Mouse (Mus musculus): ENCODE data around the gene Ggta1. TPM values are rescaled to one million over a fixed set of nuclear protein-coding genes. Genes with fewer than 3 reads are reported as not detected.

Ggta1 gene
- polyA plus RNA-seq, 1 experiment from 2014 or later: 16.4 TPM

GRCm38 (mm10) chr2:35499474-35499873, 36.4 kb upstream of the Ggta1 start:
- Histone ChIP-seq H3K4me1 (ENCODE audit: insufficient read depth) (peaks cover 17% of the 10 kb centered on the region), H3K36me3 (ENCODE audit: insufficient read depth) (no peaks in the 10 kb centered on the region), H3K27ac (ENCODE audit: low read depth) (no peak overlapping the region), H3K4me2 (no peak overlapping the region), H3K9ac (no peak overlapping the region), H3K9me3 (ENCODE audit: low read depth, low read length) (no peaks in the 10 kb centered on the region), H3K27me3 (ENCODE audit: insufficient read depth, low read length) (no peaks in the 10 kb centered on the region), H3K4me3 (ENCODE audit: low read depth, low read length) (no peak overlapping the region)
- DNase-seq (no peak), ATAC-seq (ENCODE audit: insufficient read depth) (no peak)
- no peak for TF ChIP-seq CTCF (IDR thresholded peaks at IDR 0.05; ENCODE audit: low read depth)
- WGBS: 53% methylated on average over 7 of the region's 7 CpGs

- WGBS: 78% methylated on average over 3 of the region's 3 CpGs
- H3K9ac ChIP-seq: no peak overlapping the region
- H3K4me2 ChIP-seq: no peak overlapping the region
- H3K4me3 ChIP-seq (ENCODE audit: low read depth, low read length): no peak overlapping the region
- no peak for ATAC-seq (ENCODE audit: insufficient read depth)
- no peaks in the 10 kb centered on the region for H3K27me3 ChIP-seq (ENCODE audit: insufficient read depth, low read length)
- no peak for DNase-seq
- no peaks in the 10 kb centered on the region for H3K36me3 ChIP-seq (ENCODE audit: insufficient read depth)
- H3K27ac ChIP-seq (ENCODE audit: low read depth): no peak overlapping the region
- H3K4me1 ChIP-seq (ENCODE audit: insufficient read depth): peaks cover 12% of the 10 kb centered on the region
- no peaks in the 10 kb centered on the region for H3K9me3 ChIP-seq (ENCODE audit: low read depth, low read length)
- TF ChIP-seq CTCF (IDR thresholded peaks at IDR 0.05; ENCODE audit: low read depth): no peak
These were observed 35.9 kb upstream of the Ggta1 start for GRCm38 (mm10) chr2:35498961-35499360.

GRCm38 (mm10) chr2:35497662-35498196, 34.7 kb upstream of the Ggta1 start:
- 64% methylated on average over 2 of the region's 2 CpGs for WGBS
- Histone ChIP-seq H3K4me2 (no peak overlapping the region), H3K36me3 (ENCODE audit: insufficient read depth) (no peaks in the 10 kb centered on the region), H3K27ac (ENCODE audit: low read depth) (no peak overlapping the region), H3K9ac (no peak overlapping the region), H3K4me3 (ENCODE audit: low read depth, low read length) (no peak overlapping the region), H3K9me3 (ENCODE audit: low read depth, low read length) (no peaks in the 10 kb centered on the region), H3K27me3 (ENCODE audit: insufficient read depth, low read length) (no peaks in the 10 kb centered on the region), H3K4me1 (ENCODE audit: insufficient read depth) (no peaks in the 10 kb centered on the region; the same call in 1 of the 2 replicates)
- no peak for TF ChIP-seq CTCF (IDR thresholded peaks at IDR 0.05; ENCODE audit: low read depth)
- DNase-seq (no peak), ATAC-seq (ENCODE audit: insufficient read depth) (no peak)

GRCm38 (mm10) chr2:35496279-35497013, 33.4 kb upstream of the Ggta1 start:
- no peak for DNase-seq
- WGBS: 44% methylated on average over 5 of the region's 5 CpGs
- Histone ChIP-seq H3K4me3 (ENCODE audit: low read depth, low read length) (no peak overlapping the region), H3K27me3 (ENCODE audit: insufficient read depth, low read length) (no peaks in the 10 kb centered on the region), H3K36me3 (ENCODE audit: insufficient read depth) (no peaks in the 10 kb centered on the region), H3K9me3 (ENCODE audit: low read depth, low read length) (no peaks in the 10 kb centered on the region), H3K9ac (no peak overlapping the region), H3K27ac (ENCODE audit: low read depth) (no peak overlapping the region), H3K4me1 (ENCODE audit: insufficient read depth) (no peaks in the 10 kb centered on the region; the same call in 1 of the 2 replicates), H3K4me2 (no peak overlapping the region)
- no peak for ATAC-seq (ENCODE audit: insufficient read depth)
- TF ChIP-seq CTCF (IDR thresholded peaks at IDR 0.05; ENCODE audit: low read depth): no peak

GRCm38 (mm10) chr2:35495486-35496278, 32.7 kb upstream of the Ggta1 start:
- no peak for DNase-seq
- no peak overlapping the region for H3K27ac ChIP-seq (ENCODE audit: low read depth)
- peaks cover 3% of the 10 kb centered on the region; the same call in 1 of the 2 replicates for H3K4me1 ChIP-seq (ENCODE audit: insufficient read depth)
- H3K9me3 ChIP-seq (ENCODE audit: low read depth, low read length): no peaks in the 10 kb centered on the region
- no peak for ATAC-seq (ENCODE audit: insufficient read depth)
- H3K27me3 ChIP-seq (ENCODE audit: insufficient read depth, low read length): no peaks in the 10 kb centered on the region
- 73% methylated on average over 16 of the region's 16 CpGs for WGBS
- H3K9ac ChIP-seq: no peak overlapping the region
- H3K4me3 ChIP-seq (ENCODE audit: low read depth, low read length): no peak overlapping the region
- no peaks in the 10 kb centered on the region for H3K36me3 ChIP-seq (ENCODE audit: insufficient read depth)
- no peak overlapping the region for H3K4me2 ChIP-seq
- no peak for TF ChIP-seq CTCF (IDR thresholded peaks at IDR 0.05; ENCODE audit: low read depth)

- Histone ChIP-seq H3K4me2 (no peak overlapping the region), H3K4me3 (ENCODE audit: low read depth, low read length) (no peak overlapping the region), H3K4me1 (ENCODE audit: insufficient read depth) (peaks cover 7% of the 10 kb centered on the region; the same call in 1 of the 2 replicates), H3K9ac (no peak overlapping the region), H3K27me3 (ENCODE audit: insufficient read depth, low read length) (no peaks in the 10 kb centered on the region), H3K36me3 (ENCODE audit: insufficient read depth) (no peaks in the 10 kb centered on the region), H3K9me3 (ENCODE audit: low read depth, low read length) (no peaks in the 10 kb centered on the region), H3K27ac (ENCODE audit: low read depth) (no peak overlapping the region)
- no peak for DNase-seq
- no peak for TF ChIP-seq CTCF (IDR thresholded peaks at IDR 0.05; ENCODE audit: low read depth)
- no peak for ATAC-seq (ENCODE audit: insufficient read depth)
- WGBS: 67% methylated on average over 7 of the region's 7 CpGs
These were observed 30.5 kb upstream of the Ggta1 start for GRCm38 (mm10) chr2:35493566-35493965.

- H3K27me3 ChIP-seq (ENCODE audit: insufficient read depth, low read length): no peaks in the 10 kb centered on the region
- WGBS: 89% methylated on average over 24 of the region's 24 CpGs
- H3K4me2 ChIP-seq: no peak overlapping the region
- DNase-seq (no peak), ATAC-seq (ENCODE audit: insufficient read depth) (no peak)
- H3K9me3 ChIP-seq (ENCODE audit: low read depth, low read length): no peaks in the 10 kb centered on the region
- H3K9ac ChIP-seq: no peak overlapping the region
- H3K27ac ChIP-seq (ENCODE audit: low read depth): no peak overlapping the region
- peaks cover 7% of the 10 kb centered on the region; the same call in 1 of the 2 replicates for H3K4me1 ChIP-seq (ENCODE audit: insufficient read depth)
- no peak overlapping the region for H3K4me3 ChIP-seq (ENCODE audit: low read depth, low read length)
- H3K36me3 ChIP-seq (ENCODE audit: insufficient read depth): no peaks in the 10 kb centered on the region
- no peak for TF ChIP-seq CTCF (IDR thresholded peaks at IDR 0.05; ENCODE audit: low read depth)
These were observed 28.1 kb upstream of the Ggta1 start for GRCm38 (mm10) chr2:35491151-35491550.

All from lung, embryonic 14.5 days (tissue).